Mouse (Mus musculus): ENCODE results near the gene Tmem59l. TPM values are rescaled to one million over a fixed set of nuclear protein-coding genes. Genes with fewer than 3 reads are reported as not detected.

The Tmem59l gene
- polyA plus RNA-seq, 1 experiment from 2014 or later, result 3.0 TPM

DNA sequence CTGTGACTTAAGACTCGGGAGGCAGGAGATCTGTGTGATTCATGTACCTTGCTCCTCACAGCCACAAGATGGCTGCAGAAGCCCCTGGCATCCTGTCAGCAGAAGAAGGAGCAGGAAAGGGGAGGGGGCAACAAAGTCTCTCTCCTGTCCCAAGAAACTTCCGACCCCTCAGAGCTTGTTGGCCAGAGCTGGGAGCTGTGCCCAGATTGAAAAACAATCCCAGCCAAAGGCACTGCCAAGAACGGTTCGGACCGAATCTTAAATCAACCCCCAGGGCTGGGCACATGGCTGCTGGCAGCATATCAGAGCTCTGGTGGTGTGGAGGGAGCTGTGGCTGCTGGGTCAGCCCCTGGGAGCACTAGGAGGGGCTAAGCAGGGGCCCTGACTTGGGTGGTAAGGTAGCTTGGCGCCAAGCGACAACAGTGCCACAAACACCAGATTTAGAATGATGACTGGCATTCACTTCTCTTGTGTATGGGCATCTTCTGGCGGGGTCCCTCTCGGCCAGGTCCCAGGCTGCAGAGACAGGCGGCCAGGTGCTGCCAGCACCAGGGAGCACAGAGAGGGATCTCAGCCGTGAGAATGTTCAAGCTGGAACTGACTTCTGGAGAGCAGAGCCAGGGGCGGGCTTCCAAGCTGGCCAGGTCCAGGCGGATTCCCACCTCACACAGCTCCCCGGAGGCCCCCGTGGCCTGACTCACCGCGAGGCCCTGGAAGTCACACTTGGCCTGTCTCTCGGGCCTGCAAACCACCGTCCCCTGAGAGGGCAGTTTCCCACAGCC, 39.3 kb downstream of the Tmem59l start:
- 54% methylated on average over 19 of the region's 19 CpGs for WGBS
- Histone ChIP-seq H3K4me1 (replicated peaks; ENCODE audit: insufficient read depth, low read length) (no peaks in the 10 kb centered on the region), H3K27ac (no peak overlapping the region), H3K4me2 (ENCODE audit: low read length) (no peak overlapping the region), H3K9ac (ENCODE audit: low read depth, low read length) (no peak overlapping the region), H3K4me3 (replicated peaks; ENCODE audit: low read depth, low read length) (no peak overlapping the region), H3K36me3 (ENCODE audit: insufficient read depth, low read length) (peaks cover 28% of the 10 kb centered on the region), H3K9me3 (replicated peaks; ENCODE audit: low read length) (no peaks in the 10 kb centered on the region), H3K27me3 (ENCODE audit: insufficient read depth, low read length) (no peaks in the 10 kb centered on the region)
- ATAC-seq (replicated peaks; ENCODE audit: low FRiP score, low read depth) (0 out of 2 replicates have a peak, but pooled peaks have one; percentile 14), DNase-seq (ENCODE audit: low spot score) (no peak)
- peak; percentile 12; the same call in 1 of the 2 replicates for TF ChIP-seq CTCF (IDR thresholded peaks at IDR 0.05; ENCODE audit: low read depth)

DNA sequence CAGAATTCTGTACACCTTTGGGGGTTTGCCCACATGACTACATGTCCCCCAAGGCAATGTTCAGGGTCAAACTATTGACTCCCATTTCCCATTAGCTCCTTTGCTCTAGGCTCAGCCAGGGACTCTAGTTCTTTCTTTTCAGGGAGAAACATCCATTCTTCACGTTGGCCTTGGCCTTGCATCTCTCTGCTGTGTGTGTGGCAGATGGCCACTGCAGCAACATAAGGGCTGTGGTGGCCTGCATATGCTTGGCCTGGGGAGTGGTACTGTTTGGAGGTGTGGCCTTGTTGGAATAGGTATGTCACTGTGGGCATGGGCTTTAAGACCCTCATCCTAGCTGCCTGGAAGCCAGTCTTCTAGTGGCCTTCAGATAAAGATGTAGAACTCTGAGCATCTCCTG, 41.2 kb downstream of the Tmem59l start:
- no peak overlapping the region for H3K4me2 ChIP-seq (ENCODE audit: low read length)
- H3K4me3 ChIP-seq (replicated peaks; ENCODE audit: low read depth, low read length), result no peak overlapping the region
- no peak for TF ChIP-seq CTCF (IDR thresholded peaks at IDR 0.05; ENCODE audit: low read depth)
- WGBS, result 60% methylated on average over 1 of the region's 1 CpGs
- ATAC-seq (replicated peaks; ENCODE audit: low FRiP score, low read depth) (no peak), DNase-seq (ENCODE audit: low spot score) (no peak)
- no peaks in the 10 kb centered on the region for H3K9me3 ChIP-seq (replicated peaks; ENCODE audit: low read length)
- H3K27me3 ChIP-seq (ENCODE audit: insufficient read depth, low read length), result no peaks in the 10 kb centered on the region
- no peak overlapping the region for H3K27ac ChIP-seq
- H3K36me3 ChIP-seq (ENCODE audit: insufficient read depth, low read length), result peaks cover 11% of the 10 kb centered on the region
- no peaks in the 10 kb centered on the region for H3K4me1 ChIP-seq (replicated peaks; ENCODE audit: insufficient read depth, low read length)
- H3K9ac ChIP-seq (ENCODE audit: low read depth, low read length), result no peak overlapping the region

DNA sequence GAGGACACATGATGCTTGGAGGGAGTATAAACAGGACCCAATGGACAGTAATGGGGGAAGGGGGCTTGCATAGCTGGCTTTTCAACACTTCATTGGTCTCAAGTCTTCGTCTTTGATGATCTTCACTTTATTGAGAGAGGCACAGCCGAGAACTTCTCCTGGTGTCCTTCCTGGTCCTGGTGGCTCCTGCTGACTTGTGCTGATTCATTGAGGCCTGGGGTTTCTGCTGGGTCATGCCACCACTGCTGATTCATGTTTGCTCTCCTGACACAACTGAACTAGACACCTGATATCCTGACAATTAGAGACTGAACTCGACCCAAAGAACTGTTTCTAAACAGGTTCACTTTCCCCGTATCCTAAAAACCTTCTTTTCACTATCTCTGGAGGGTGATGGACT, 43.8 kb downstream of the Tmem59l start:
- no peaks in the 10 kb centered on the region for H3K9me3 ChIP-seq (replicated peaks; ENCODE audit: low read length)
- no peak overlapping the region for H3K9ac ChIP-seq (ENCODE audit: low read depth, low read length)
- H3K4me1 ChIP-seq (replicated peaks; ENCODE audit: insufficient read depth, low read length), result peaks cover 5% of the 10 kb centered on the region; the same call in 1 of the 2 replicates
- no peaks in the 10 kb centered on the region for H3K36me3 ChIP-seq (ENCODE audit: insufficient read depth, low read length)
- peak; percentile 66 for DNase-seq (ENCODE audit: low spot score)
- H3K27me3 ChIP-seq (ENCODE audit: insufficient read depth, low read length), result no peaks in the 10 kb centered on the region
- 46% methylated on average over 4 of the region's 4 CpGs for WGBS
- no peak overlapping the region for H3K27ac ChIP-seq
- ATAC-seq (replicated peaks; ENCODE audit: low FRiP score, low read depth), result no peak
- H3K4me2 ChIP-seq (ENCODE audit: low read length), result no peak overlapping the region
- TF ChIP-seq CTCF (IDR thresholded peaks at IDR 0.05; ENCODE audit: low read depth), result no peak
- no peak overlapping the region for H3K4me3 ChIP-seq (replicated peaks; ENCODE audit: low read depth, low read length)

DNA sequence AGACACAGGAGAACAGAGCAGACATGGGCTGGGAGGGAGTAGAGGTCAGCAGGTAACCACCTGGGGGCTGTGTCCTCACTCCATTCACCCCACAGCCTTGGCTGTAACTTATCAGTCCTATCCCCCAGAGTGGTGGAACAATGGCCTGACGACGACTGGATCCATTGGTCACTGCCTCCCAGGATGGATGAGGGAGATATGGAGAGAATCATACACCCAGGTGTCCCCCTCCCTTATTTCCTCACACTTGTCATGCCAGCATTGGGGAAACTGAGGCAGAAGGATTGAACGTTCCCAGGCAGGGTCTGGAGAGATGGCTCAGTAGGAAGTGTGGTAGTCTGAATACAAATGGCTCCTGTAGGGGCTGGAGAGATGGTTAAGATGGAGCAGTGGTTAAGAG, 45.6 kb downstream of the Tmem59l start:
- H3K4me1 ChIP-seq (replicated peaks; ENCODE audit: insufficient read depth, low read length), result peaks cover 5% of the 10 kb centered on the region; the same call in 1 of the 2 replicates
- no peak for ATAC-seq (replicated peaks; ENCODE audit: low FRiP score, low read depth)
- no peaks in the 10 kb centered on the region for H3K9me3 ChIP-seq (replicated peaks; ENCODE audit: low read length)
- no peak overlapping the region for H3K9ac ChIP-seq (ENCODE audit: low read depth, low read length)
- no peak for DNase-seq (ENCODE audit: low spot score)
- H3K36me3 ChIP-seq (ENCODE audit: insufficient read depth, low read length), result no peaks in the 10 kb centered on the region
- H3K4me3 ChIP-seq (replicated peaks; ENCODE audit: low read depth, low read length), result no peak overlapping the region
- no peaks in the 10 kb centered on the region for H3K27me3 ChIP-seq (ENCODE audit: insufficient read depth, low read length)
- 66% methylated on average over 3 of the region's 3 CpGs for WGBS
- no peak for TF ChIP-seq CTCF (IDR thresholded peaks at IDR 0.05; ENCODE audit: low read depth)
- no peak overlapping the region for H3K27ac ChIP-seq
- H3K4me2 ChIP-seq (ENCODE audit: low read length), result no peak overlapping the region

DNA sequence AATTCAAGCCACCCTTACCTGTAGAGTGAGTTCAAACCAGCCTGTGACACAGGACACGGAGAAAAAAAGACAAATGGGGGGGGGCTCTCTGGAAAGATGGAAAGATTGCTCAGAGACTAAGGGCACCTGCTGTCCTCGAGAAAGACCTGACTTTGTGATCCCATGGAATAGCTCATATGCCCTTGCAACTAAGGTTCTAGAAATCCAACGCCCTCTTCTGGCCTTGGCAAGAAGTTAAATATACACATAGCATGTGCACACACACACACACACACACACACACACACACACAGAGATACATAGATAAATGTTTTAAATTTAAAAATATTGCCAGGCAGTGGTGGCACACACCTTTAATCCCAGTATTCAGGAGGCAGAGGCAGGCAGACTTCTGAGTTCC, 46.9 kb downstream of the Tmem59l start:
- TF ChIP-seq CTCF (IDR thresholded peaks at IDR 0.05; ENCODE audit: low read depth), result no peak
- no peak overlapping the region for H3K27ac ChIP-seq
- H3K4me2 ChIP-seq (ENCODE audit: low read length), result peak overlapping the region; percentile 57; the same call in 1 of the 2 replicates
- ATAC-seq (replicated peaks; ENCODE audit: low FRiP score, low read depth), result no peak
- WGBS, result 41% methylated on average over 3 of the region's 3 CpGs
- H3K9me3 ChIP-seq (replicated peaks; ENCODE audit: low read length), result no peaks in the 10 kb centered on the region
- no peak overlapping the region for H3K4me3 ChIP-seq (replicated peaks; ENCODE audit: low read depth, low read length)
- DNase-seq (ENCODE audit: low spot score), result no peak
- H3K4me1 ChIP-seq (replicated peaks; ENCODE audit: insufficient read depth, low read length), result peaks cover 5% of the 10 kb centered on the region; the same call in 1 of the 2 replicates
- no peak overlapping the region for H3K9ac ChIP-seq (ENCODE audit: low read depth, low read length)
- H3K27me3 ChIP-seq (ENCODE audit: insufficient read depth, low read length), result no peaks in the 10 kb centered on the region
- H3K36me3 ChIP-seq (ENCODE audit: insufficient read depth, low read length), result no peaks in the 10 kb centered on the region

DNA sequence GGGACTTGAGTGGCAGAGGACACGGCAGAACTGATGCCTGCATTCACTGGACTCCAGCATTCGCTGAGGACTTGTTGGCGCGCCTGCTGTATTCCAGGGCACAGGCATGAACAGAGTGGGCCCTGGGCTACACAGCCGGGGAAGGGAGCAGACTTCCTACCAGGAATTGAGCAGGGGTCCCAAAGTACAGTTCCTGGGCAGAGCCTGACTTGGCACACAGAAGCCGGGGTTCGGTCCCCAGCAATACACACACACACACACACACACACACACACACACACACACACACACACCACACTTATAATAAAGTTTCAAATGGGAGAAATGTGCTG, 47.3 kb downstream of the Tmem59l start:
- ATAC-seq (replicated peaks; ENCODE audit: low FRiP score, low read depth) (no peak), DNase-seq (ENCODE audit: low spot score) (no peak)
- Histone ChIP-seq H3K9ac (ENCODE audit: low read depth, low read length) (no peak overlapping the region), H3K27ac (no peak overlapping the region), H3K4me2 (ENCODE audit: low read length) (peak overlapping the region; percentile 57), H3K27me3 (ENCODE audit: insufficient read depth, low read length) (no peaks in the 10 kb centered on the region), H3K4me1 (replicated peaks; ENCODE audit: insufficient read depth, low read length) (peaks cover 5% of the 10 kb centered on the region; the same call in 1 of the 2 replicates), H3K36me3 (ENCODE audit: insufficient read depth, low read length) (no peaks in the 10 kb centered on the region), H3K9me3 (replicated peaks; ENCODE audit: low read length) (no peaks in the 10 kb centered on the region), H3K4me3 (replicated peaks; ENCODE audit: low read depth, low read length) (peak overlapping the region; percentile 59; the same call in 1 of the 2 replicates)
- no peak for TF ChIP-seq CTCF (IDR thresholded peaks at IDR 0.05; ENCODE audit: low read depth)
- WGBS, result 3% methylated on average over 7 of the region's 7 CpGs

Measured in kidney, postnatal 0 days (tissue).